Mouse (Mus musculus): ENCODE measurements around the gene Dnah7c. TPM values are rescaled to one million over a fixed set of nuclear protein-coding genes. Genes with fewer than 3 reads are reported as not detected.
"Not testable (repeated sequence)": the region's sequence is repeated elsewhere in the genome, so short reads cannot be mapped to it uniquely, and the experiment has no call there.

Dnah7c gene
- polyA plus RNA-seq, 1 experiment, result not detected

GRCm38 (mm10) chr1:46428401-46428800 lies 3.0 kb downstream of the Dnah7c start:
- Histone ChIP-seq H3K4me3 (ENCODE audit: insufficient read depth, poor library complexity, severe bottlenecking) (no peak overlapping the region), H3K27me3 (ENCODE audit: control insufficient read depth, insufficient read depth, insufficient read length) (no peaks in the 10 kb centered on the region), H3K79me2 (ENCODE audit: control insufficient read depth, insufficient read depth) (no peaks in the 10 kb centered on the region), H3K36me3 (ENCODE audit: control insufficient read depth, insufficient read depth) (no peaks in the 10 kb centered on the region), H3ac (ENCODE audit: control insufficient read depth, insufficient read length, low read depth) (no peak overlapping the region), H3K79me3 (ENCODE audit: low read depth) (no peaks in the 10 kb centered on the region)
- TF ChIP-seq MYOD1 (IDR thresholded peaks at IDR 0.05; ENCODE audit: control insufficient read depth, insufficient read length, low read depth) (no peak), MYOG (IDR thresholded peaks at IDR 0.05; ENCODE audit: control insufficient read depth, extremely low read depth, insufficient read length) (no peak), MAX (IDR thresholded peaks at IDR 0.05) (no peak), USF1 (IDR thresholded peaks at IDR 0.05; ENCODE audit: low read depth) (no peak), FOSL1 (IDR thresholded peaks at IDR 0.05; ENCODE audit: insufficient read depth, low read length, poor library complexity, severe bottlenecking) (no peak), CTCF (IDR thresholded peaks at IDR 0.05; ENCODE audit: control insufficient read depth, insufficient read depth, insufficient read length) (no peak), CEBPB (IDR thresholded peaks at IDR 0.05; ENCODE audit: low read depth) (no peak)

- H3K36me3 ChIP-seq (ENCODE audit: control insufficient read depth, insufficient read depth); H3K79me2 ChIP-seq (ENCODE audit: control insufficient read depth, insufficient read depth); H3K4me3 ChIP-seq (ENCODE audit: insufficient read depth, poor library complexity, severe bottlenecking); H3K79me3 ChIP-seq (ENCODE audit: low read depth); H3ac ChIP-seq (ENCODE audit: control insufficient read depth, insufficient read length, low read depth); H3K27me3 ChIP-seq (ENCODE audit: control insufficient read depth, insufficient read depth, insufficient read length): not testable (repeated sequence)
Measured at GRCm38 (mm10) chr1:46514671-46515070, 89.3 kb downstream of the Dnah7c start.

GRCm38 (mm10) chr1:46521032-46521431 lies 95.6 kb downstream of the Dnah7c start:
- Histone ChIP-seq H3K27me3 (ENCODE audit: control insufficient read depth, insufficient read depth, insufficient read length) (no peaks in the 10 kb centered on the region), H3K4me3 (ENCODE audit: insufficient read depth, poor library complexity, severe bottlenecking) (no peak overlapping the region), H3K79me2 (ENCODE audit: control insufficient read depth, insufficient read depth) (no peaks in the 10 kb centered on the region), H3ac (ENCODE audit: control insufficient read depth, insufficient read length, low read depth) (no peak overlapping the region), H3K79me3 (ENCODE audit: low read depth) (no peaks in the 10 kb centered on the region), H3K36me3 (ENCODE audit: control insufficient read depth, insufficient read depth) (no peaks in the 10 kb centered on the region)
- TF ChIP-seq MAX (IDR thresholded peaks at IDR 0.05) (no peak), CEBPB (IDR thresholded peaks at IDR 0.05; ENCODE audit: low read depth) (no peak)

- H3K79me3 ChIP-seq (ENCODE audit: low read depth); H3K4me3 ChIP-seq (ENCODE audit: insufficient read depth, poor library complexity, severe bottlenecking); H3K27me3 ChIP-seq (ENCODE audit: control insufficient read depth, insufficient read depth, insufficient read length); H3ac ChIP-seq (ENCODE audit: control insufficient read depth, insufficient read length, low read depth); H3K79me2 ChIP-seq (ENCODE audit: control insufficient read depth, insufficient read depth); H3K36me3 ChIP-seq (ENCODE audit: control insufficient read depth, insufficient read depth): not testable (repeated sequence)
Measured at GRCm38 (mm10) chr1:46526537-46526936, 101.1 kb downstream of the Dnah7c start.

GRCm38 (mm10) chr1:46544812-46545421 lies 119.5 kb downstream of the Dnah7c start:
- Histone ChIP-seq H3K4me3 (ENCODE audit: insufficient read depth, poor library complexity, severe bottlenecking) (no peak overlapping the region), H3K79me3 (ENCODE audit: low read depth) (no peaks in the 10 kb centered on the region), H3K36me3 (ENCODE audit: control insufficient read depth, insufficient read depth) (no peaks in the 10 kb centered on the region), H3K27me3 (ENCODE audit: control insufficient read depth, insufficient read depth, insufficient read length) (no peaks in the 10 kb centered on the region), H3ac (ENCODE audit: control insufficient read depth, insufficient read length, low read depth) (no peak overlapping the region), H3K79me2 (ENCODE audit: control insufficient read depth, insufficient read depth) (no peaks in the 10 kb centered on the region)
- no peak for TF ChIP-seq MYOD1 (IDR thresholded peaks at IDR 0.05; ENCODE audit: control insufficient read depth, insufficient read length, low read depth)
- no peak for TF ChIP-seq USF1 (IDR thresholded peaks at IDR 0.05; ENCODE audit: low read depth)
- TF ChIP-seq MAX (IDR thresholded peaks at IDR 0.05), result no peak
- no peak for TF ChIP-seq FOSL1 (IDR thresholded peaks at IDR 0.05; ENCODE audit: insufficient read depth, low read length, poor library complexity, severe bottlenecking)
- TF ChIP-seq MYOG (IDR thresholded peaks at IDR 0.05; ENCODE audit: control insufficient read depth, extremely low read depth, insufficient read length), result no peak
- TF ChIP-seq CTCF (IDR thresholded peaks at IDR 0.05; ENCODE audit: control insufficient read depth, insufficient read depth, insufficient read length), result no peak
- TF ChIP-seq CEBPB (IDR thresholded peaks at IDR 0.05; ENCODE audit: low read depth), result no peak

- Histone ChIP-seq H3K79me3 (ENCODE audit: low read depth) (no peaks in the 10 kb centered on the region), H3K4me3 (ENCODE audit: insufficient read depth, poor library complexity, severe bottlenecking) (no peak overlapping the region), H3K36me3 (ENCODE audit: control insufficient read depth, insufficient read depth) (no peaks in the 10 kb centered on the region), H3K27me3 (ENCODE audit: control insufficient read depth, insufficient read depth, insufficient read length) (no peaks in the 10 kb centered on the region), H3K79me2 (ENCODE audit: control insufficient read depth, insufficient read depth) (no peaks in the 10 kb centered on the region), H3ac (ENCODE audit: control insufficient read depth, insufficient read length, low read depth) (no peak overlapping the region)
- TF ChIP-seq CEBPB (IDR thresholded peaks at IDR 0.05; ENCODE audit: low read depth) (no peak), USF1 (IDR thresholded peaks at IDR 0.05; ENCODE audit: low read depth) (no peak), MYOG (IDR thresholded peaks at IDR 0.05; ENCODE audit: control insufficient read depth, extremely low read depth, insufficient read length) (no peak), MYOD1 (IDR thresholded peaks at IDR 0.05; ENCODE audit: control insufficient read depth, insufficient read length, low read depth) (no peak), FOSL1 (IDR thresholded peaks at IDR 0.05; ENCODE audit: insufficient read depth, low read length, poor library complexity, severe bottlenecking) (no peak), MAX (IDR thresholded peaks at IDR 0.05) (no peak), CTCF (IDR thresholded peaks at IDR 0.05; ENCODE audit: control insufficient read depth, insufficient read depth, insufficient read length) (no peak)
Measured at GRCm38 (mm10) chr1:46580385-46580784, 155.0 kb downstream of the Dnah7c start.

GRCm38 (mm10) chr1:46593826-46594225 lies 168.4 kb downstream of the Dnah7c start:
- H3K4me3 ChIP-seq (ENCODE audit: insufficient read depth, poor library complexity, severe bottlenecking); H3K79me2 ChIP-seq (ENCODE audit: control insufficient read depth, insufficient read depth); H3K36me3 ChIP-seq (ENCODE audit: control insufficient read depth, insufficient read depth); H3ac ChIP-seq (ENCODE audit: control insufficient read depth, insufficient read length, low read depth); H3K27me3 ChIP-seq (ENCODE audit: control insufficient read depth, insufficient read depth, insufficient read length); H3K79me3 ChIP-seq (ENCODE audit: low read depth): not testable (repeated sequence)

GRCm38 (mm10) chr1:46596343-46596742 lies 171.0 kb downstream of the Dnah7c start:
- not testable (repeated sequence) for H3K27me3 ChIP-seq (ENCODE audit: control insufficient read depth, insufficient read depth, insufficient read length); H3K4me3 ChIP-seq (ENCODE audit: insufficient read depth, poor library complexity, severe bottlenecking); H3K36me3 ChIP-seq (ENCODE audit: control insufficient read depth, insufficient read depth); H3ac ChIP-seq (ENCODE audit: control insufficient read depth, insufficient read length, low read depth); H3K79me2 ChIP-seq (ENCODE audit: control insufficient read depth, insufficient read depth); H3K79me3 ChIP-seq (ENCODE audit: low read depth)
